In the genomic region with DNA sequence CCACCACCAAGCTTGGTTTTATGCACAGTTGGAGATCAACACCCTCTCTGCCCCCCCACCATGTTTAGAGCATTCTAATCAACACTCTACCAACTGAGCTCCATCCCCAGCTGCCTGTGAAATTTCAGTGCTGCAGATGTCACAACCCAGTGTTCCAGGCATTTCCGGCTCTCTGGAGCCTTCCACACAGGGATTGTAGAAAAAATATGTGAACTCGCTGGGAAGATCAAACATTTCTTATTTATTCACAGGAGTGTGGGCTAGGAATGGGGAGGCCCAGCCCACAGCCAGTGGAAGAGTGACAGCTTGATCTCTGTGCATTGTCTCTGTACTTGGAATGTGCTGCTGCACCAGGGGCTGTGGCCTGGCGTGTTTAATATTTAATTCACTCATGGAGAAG, we compare ENCODE assay signal across 9 mouse cellular contexts. TPM values are rescaled to one million over a fixed set of nuclear protein-coding genes. Genes with fewer than 3 reads are reported as not detected.
A peak's percentile ranks its signal among the peaks of the same experiment; 100 is the strongest.
DNase-seq lines count a peak whose midpoint lies in the region; ATAC-seq and TF ChIP-seq lines count a peak whose summit lies in the region.
"Had no signal": no experiment of that assay in that cellular context is flagged by ENCODE, and none has a peak within 500 bp of the region (broad histone marks: within the 10 kb centered on the region; RNA-seq: fewer than 3 reads in every experiment).

No protein-coding gene starts in this region.

- H3K9ac ChIP-seq in intestine, embryonic 14.5 days (ENCODE audit: low read length) = no peak overlapping the region
- H3K9ac ChIP-seq in intestine, postnatal 0 days (ENCODE audit: low read depth, low read length) = no peak overlapping the region
- H3K9ac ChIP-seq in forebrain, postnatal 0 days = peak overlapping the region; percentile 39
- peak overlapping the region; percentile 52 for H3K9ac ChIP-seq in midbrain, embryonic 14.5 days (replicated peaks; ENCODE audit: low read length)
- H3K9ac ChIP-seq: liver, embryonic 12.5 days had no signal

- no peaks in the 10 kb centered on the region for H3K9me3 ChIP-seq in intestine, embryonic 14.5 days (ENCODE audit: control insufficient read depth, low read length)
- H3K9me3 ChIP-seq in intestine, postnatal 0 days (ENCODE audit: control insufficient read depth) = no peaks in the 10 kb centered on the region
- no peaks in the 10 kb centered on the region for H3K9me3 ChIP-seq in forebrain, postnatal 0 days (ENCODE audit: low read length)
- peaks cover 10% of the 10 kb centered on the region for H3K9me3 ChIP-seq in midbrain, embryonic 14.5 days (ENCODE audit: control insufficient read depth, low read length)
- H3K9me3 ChIP-seq: liver, embryonic 12.5 days had no signal

- no peak for DNase-seq in intestine, embryonic 14.5 days (ENCODE audit: low spot score)
- DNase-seq in forebrain, postnatal 0 days = peak; percentile 20
- peak; percentile 53 for DNase-seq in midbrain, embryonic 14.5 days
- no peak for DNase-seq in cerebellum, postnatal 14 days
- DNase-seq in left cerebral cortex, adult 8-10 months (ENCODE audit: low spot score in 2 of 2) = no peak

- H3K4me3 ChIP-seq in intestine, embryonic 14.5 days (ENCODE audit: low read depth, low read length) = peak overlapping the region; percentile 14; the same call in 1 of the 2 replicates
- H3K4me3 ChIP-seq in intestine, postnatal 0 days (ENCODE audit: low read depth, low read length) = no peak overlapping the region
- peak overlapping the region; percentile 75 for H3K4me3 ChIP-seq in cortical plate, adult 2 months (ENCODE audit: insufficient read depth, low read length)
- H3K4me3 ChIP-seq in forebrain, postnatal 0 days (ENCODE audit: low read depth, low read length) = peak overlapping the region; percentile 39
- H3K4me3 ChIP-seq in midbrain, embryonic 14.5 days (replicated peaks; ENCODE audit: low read depth, low read length) = peak overlapping the region; percentile 81
- H3K4me3 ChIP-seq: liver, embryonic 12.5 days had no signal

- no peak for TF ChIP-seq CTCF in intestine, postnatal 0 days (IDR thresholded peaks at IDR 0.05; ENCODE audit: low read depth)
- TF ChIP-seq CTCF in cortical plate, adult 2 months (IDR thresholded peaks at IDR 0.05; ENCODE audit: extremely low read depth, insufficient read depth, low read length) = no peak
- no peak for TF ChIP-seq CTCF in forebrain, postnatal 0 days (IDR thresholded peaks at IDR 0.05; ENCODE audit: low read depth)

- TF ChIP-seq POLR2A in cortical plate, adult 2 months (IDR thresholded peaks at IDR 0.05; ENCODE audit: extremely low read depth, insufficient read depth, low read length) = no peak

- no peak overlapping the region for H3K27ac ChIP-seq in intestine, embryonic 14.5 days (ENCODE audit: low read depth)
- no peak overlapping the region for H3K27ac ChIP-seq in intestine, postnatal 0 days (ENCODE audit: low read depth, low read length)
- H3K27ac ChIP-seq in cortical plate, adult 2 months (ENCODE audit: insufficient read depth, low read length) = no peak overlapping the region; the same call in 1 of the 2 replicates
- peak overlapping the region; percentile 42; the same call in 1 of the 2 replicates for H3K27ac ChIP-seq in forebrain, postnatal 0 days (ENCODE audit: low read depth, low read length)
- peak overlapping the region; percentile 54 for H3K27ac ChIP-seq in midbrain, embryonic 14.5 days (replicated peaks; ENCODE audit: low read depth, low read length)
- H3K27ac ChIP-seq: liver, embryonic 12.5 days had no signal

- ATAC-seq in intestine, embryonic 14.5 days (replicated peaks; ENCODE audit: low FRiP score, low TSS enrichment, low read depth) = no peak
- no peak for ATAC-seq in intestine, postnatal 0 days
- ATAC-seq in forebrain, postnatal 0 days = no peak
- ATAC-seq in midbrain, embryonic 14.5 days (ENCODE audit: low FRiP score, low TSS enrichment) = no peak
- no peak for ATAC-seq in megakaryocyte-erythroid progenitor cell, adult 5-6 weeks (replicated peaks; ENCODE audit: low FRiP score, low TSS enrichment, poor library complexity, severe bottlenecking)
- ATAC-seq: liver, embryonic 12.5 days had no signal

- peaks cover 30% of the 10 kb centered on the region; the same call in 1 of the 2 replicates for H3K4me1 ChIP-seq in intestine, embryonic 14.5 days (replicated peaks; ENCODE audit: control insufficient read depth, insufficient read depth, low read length)
- no peaks in the 10 kb centered on the region; the same call in 1 of the 2 replicates for H3K4me1 ChIP-seq in intestine, postnatal 0 days (replicated peaks; ENCODE audit: control insufficient read depth, insufficient read depth, low read length)
- H3K4me1 ChIP-seq in cortical plate, adult 2 months (ENCODE audit: control insufficient read depth, insufficient read depth, low read length) = peaks cover 13% of the 10 kb centered on the region
- H3K4me1 ChIP-seq in forebrain, postnatal 0 days (ENCODE audit: insufficient read depth) = peaks cover 49% of the 10 kb centered on the region
- peaks cover 67% of the 10 kb centered on the region for H3K4me1 ChIP-seq in midbrain, embryonic 14.5 days (ENCODE audit: control insufficient read depth, insufficient read depth, low read length)

- H3K4me2 ChIP-seq in intestine, embryonic 14.5 days (ENCODE audit: low read length) = peak overlapping the region; percentile 43
- H3K4me2 ChIP-seq in intestine, postnatal 0 days (replicated peaks; ENCODE audit: low read depth) = no peak overlapping the region
- peak overlapping the region; percentile 88 for H3K4me2 ChIP-seq in forebrain, postnatal 0 days (ENCODE audit: low read depth)
- H3K4me2 ChIP-seq in midbrain, embryonic 14.5 days (ENCODE audit: low read length) = peak overlapping the region; percentile 85
- H3K4me2 ChIP-seq: liver, embryonic 12.5 days had no signal

- peaks cover 18% of the 10 kb centered on the region; the same call in 1 of the 2 replicates for H3K36me3 ChIP-seq in intestine, embryonic 14.5 days (ENCODE audit: control insufficient read depth, insufficient read depth, low read length)
- no peaks in the 10 kb centered on the region for H3K36me3 ChIP-seq in intestine, postnatal 0 days (ENCODE audit: control insufficient read depth, insufficient read depth)
- H3K36me3 ChIP-seq in forebrain, postnatal 0 days (ENCODE audit: insufficient read depth) = peaks cover 25% of the 10 kb centered on the region
- peaks cover 32% of the 10 kb centered on the region for H3K36me3 ChIP-seq in midbrain, embryonic 14.5 days (ENCODE audit: control insufficient read depth, insufficient read depth, low read length)
- H3K36me3 ChIP-seq: liver, embryonic 12.5 days had no signal

- WGBS in intestine, embryonic 14.5 days = 13% methylated on average over 3 of the region's 3 CpGs
- 27% methylated on average over 3 of the region's 3 CpGs for WGBS in intestine, postnatal 0 days
- 10% methylated on average over 3 of the region's 3 CpGs for WGBS in forebrain, postnatal 0 days
- WGBS in midbrain, embryonic 14.5 days = 10% methylated on average over 3 of the region's 3 CpGs

- H3K27me3 ChIP-seq in intestine, embryonic 14.5 days (replicated peaks; ENCODE audit: control insufficient read depth, insufficient read depth, low read length) = no peaks in the 10 kb centered on the region
- no peaks in the 10 kb centered on the region for H3K27me3 ChIP-seq in intestine, postnatal 0 days (replicated peaks; ENCODE audit: control insufficient read depth, insufficient read depth, low read length)
- H3K27me3 ChIP-seq in forebrain, postnatal 0 days (ENCODE audit: insufficient read depth, low read length) = no peaks in the 10 kb centered on the region
- no peaks in the 10 kb centered on the region for H3K27me3 ChIP-seq in midbrain, embryonic 14.5 days (ENCODE audit: control insufficient read depth, insufficient read depth, low read length)

RNA-seq across cellular contexts. Expression of a gene that starts 3.8 kb away (rescaled TPM):
- 11.5 and 13.0 TPM in 2 replicates for polyA plus RNA-seq in intestine, embryonic 14.5 days (2014; fragmentation: Nextera tagmentation; extraction: Ambion mirVana)
- polyA plus RNA-seq in intestine, postnatal 0 days (2015; fragmentation: Nextera tagmentation; extraction: Ambion mirVana) = 2.3 and 2.4 TPM in 2 replicates
- polyA plus RNA-seq in cortical plate, adult 2 months (2012; rRNA removed) = 123 and 130 TPM in 2 replicates
- 154 and 160 TPM in 2 replicates for total RNA-seq in forebrain, postnatal 0 days (2014; rRNA removed)
- polyA plus RNA-seq in forebrain, postnatal 0 days (2015; fragmentation: Nextera tagmentation; extraction: Ambion mirVana) = 71.5 and 84.5 TPM in 2 replicates
- 72.0 and 78.2 TPM in 2 replicates for polyA plus RNA-seq in midbrain, embryonic 14.5 days (2014; fragmentation: Nextera tagmentation; extraction: Ambion mirVana)
- total RNA-seq in left cerebral cortex, adult 8-10 months (2022) = 100 to 1,000 TPM; 164 to 176 (median 165) TPM
- total RNA-seq in megakaryocyte-erythroid progenitor cell, adult 5-6 weeks (2014; fragmentation: Nextera tagmentation) = 1.2 and 2.3 TPM in 2 replicates
- total RNA-seq in megakaryocyte-erythroid progenitor cell, adult 5-6 weeks (2017) = 0.33 and 4.3 TPM in 2 replicates

RNA-seq across cellular contexts. Expression of a gene that starts 57.9 kb away (rescaled TPM):
- 19.7 and 21.5 TPM in 2 replicates for polyA plus RNA-seq in intestine, embryonic 14.5 days (2014; fragmentation: Nextera tagmentation; extraction: Ambion mirVana)
- polyA plus RNA-seq in intestine, postnatal 0 days (2015; fragmentation: Nextera tagmentation; extraction: Ambion mirVana) = 8.3 and 10.3 TPM in 2 replicates
- polyA plus RNA-seq in cortical plate, adult 2 months (2012; rRNA removed) = 10.2 and 11.0 TPM in 2 replicates
- total RNA-seq in forebrain, postnatal 0 days (2014; rRNA removed) = 17.8 and 19.9 TPM in 2 replicates
- polyA plus RNA-seq in forebrain, postnatal 0 days (2015; fragmentation: Nextera tagmentation; extraction: Ambion mirVana) = 3.3 and 7.3 TPM in 2 replicates
- polyA plus RNA-seq in midbrain, embryonic 14.5 days (2014; fragmentation: Nextera tagmentation; extraction: Ambion mirVana) = 10.2 and 14.4 TPM in 2 replicates
- total RNA-seq in left cerebral cortex, adult 8-10 months (2022) = 10 to 100 TPM; 32.7 to 36.9 (median 34.3) TPM
- 55.3 and 57.5 TPM in 2 replicates for total RNA-seq in megakaryocyte-erythroid progenitor cell, adult 5-6 weeks (2014; fragmentation: Nextera tagmentation)
- total RNA-seq in megakaryocyte-erythroid progenitor cell, adult 5-6 weeks (2017) = 35.8 and 44.1 TPM in 2 replicates

RNA-seq across cellular contexts. Expression of a gene that starts 59.0 kb away (rescaled TPM):
- 73.4 and 76.3 TPM in 2 replicates for polyA plus RNA-seq in intestine, embryonic 14.5 days (2014; fragmentation: Nextera tagmentation; extraction: Ambion mirVana)
- polyA plus RNA-seq in intestine, postnatal 0 days (2015; fragmentation: Nextera tagmentation; extraction: Ambion mirVana) = 47.0 and 50.1 TPM in 2 replicates
- 105 and 108 TPM in 2 replicates for polyA plus RNA-seq in cortical plate, adult 2 months (2012; rRNA removed)
- 204 and 237 TPM in 2 replicates for total RNA-seq in forebrain, postnatal 0 days (2014; rRNA removed)
- 130 and 151 TPM in 2 replicates for polyA plus RNA-seq in forebrain, postnatal 0 days (2015; fragmentation: Nextera tagmentation; extraction: Ambion mirVana)
- polyA plus RNA-seq in midbrain, embryonic 14.5 days (2014; fragmentation: Nextera tagmentation; extraction: Ambion mirVana) = 145 and 176 TPM in 2 replicates
- 100 to 1,000 TPM; 125 to 138 (median 131) TPM for total RNA-seq in left cerebral cortex, adult 8-10 months (2022)
- 71.0 and 79.4 TPM in 2 replicates for total RNA-seq in megakaryocyte-erythroid progenitor cell, adult 5-6 weeks (2014; fragmentation: Nextera tagmentation)
- total RNA-seq in megakaryocyte-erythroid progenitor cell, adult 5-6 weeks (2017) = 114 and 151 TPM in 2 replicates

Comparison
In these comparisons a context has a peak if more than half of its experiments do, and no peak if none do; other contexts are left out.
1. DNase-seq: peak in forebrain, postnatal 0 days (single experiment) and midbrain, embryonic 14.5 days (single experiment); none in intestine, embryonic 14.5 days (single experiment), cerebellum, postnatal 14 days (0 of 2) and left cerebral cortex, adult 8-10 months (0 of 2).
2. H3K27ac ChIP-seq: peak in forebrain, postnatal 0 days (single experiment) and midbrain, embryonic 14.5 days (single experiment); none in intestine, embryonic 14.5 days (single experiment), intestine, postnatal 0 days (single experiment) and cortical plate, adult 2 months (single experiment).
3. H3K9ac ChIP-seq: peak in forebrain, postnatal 0 days (single experiment) and midbrain, embryonic 14.5 days (single experiment); none in intestine, embryonic 14.5 days (single experiment) and intestine, postnatal 0 days (single experiment).